Mouse (Mus musculus): ENCODE results near the gene March1. TPM values are rescaled to one million over a fixed set of nuclear protein-coding genes. Genes with fewer than 3 reads are reported as not detected.

March1 gene
- polyA plus RNA-seq, 1 experiment from 2014 or later, result 15.4 TPM

DNA sequence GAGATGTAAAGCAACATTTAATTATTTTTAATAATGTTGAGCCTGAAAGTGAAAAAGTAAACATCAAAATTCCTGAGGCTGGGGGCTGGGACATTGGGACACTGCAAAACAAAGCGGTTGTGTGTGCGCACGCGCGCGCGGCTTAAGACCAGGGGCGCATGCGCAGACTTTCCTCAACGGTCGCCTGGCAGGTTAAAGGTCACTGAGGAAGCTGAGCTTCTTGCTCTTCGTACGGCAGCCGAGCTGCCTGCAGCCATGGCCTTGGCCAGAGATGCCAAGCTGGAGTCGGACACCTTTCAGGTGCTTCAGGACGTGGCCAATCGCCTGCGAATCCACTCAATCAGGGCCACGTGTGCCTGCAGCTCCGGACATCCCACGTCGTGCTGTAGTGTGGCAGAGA lies 893.8 kb downstream of the March1 start, which contains the start of gene Tktl2:
TSS of gene Tktl2 (plus strand) at position 220 of the 400 bp plus-strand sequence.
- ATAC-seq (ENCODE audit: low FRiP score), result no peak
- H3K4me2 ChIP-seq (replicated peaks), result no peak within 1 kb of the TSS
- 98% methylated on average over 22 of the region's 22 CpGs for WGBS
- H3K9ac ChIP-seq, result no peak within 1 kb of the TSS
- no peak within 1 kb of the TSS for H3K4me3 ChIP-seq
- no peaks in the 10 kb centered on the region for H3K27me3 ChIP-seq
- H3K36me3 ChIP-seq, result no peaks in the 10 kb centered on the region
- no peak within 1 kb of the TSS for H3K27ac ChIP-seq
- H3K4me1 ChIP-seq, result no peaks in the 10 kb centered on the region
- no peaks in the 10 kb centered on the region for H3K9me3 ChIP-seq (replicated peaks)

DNA sequence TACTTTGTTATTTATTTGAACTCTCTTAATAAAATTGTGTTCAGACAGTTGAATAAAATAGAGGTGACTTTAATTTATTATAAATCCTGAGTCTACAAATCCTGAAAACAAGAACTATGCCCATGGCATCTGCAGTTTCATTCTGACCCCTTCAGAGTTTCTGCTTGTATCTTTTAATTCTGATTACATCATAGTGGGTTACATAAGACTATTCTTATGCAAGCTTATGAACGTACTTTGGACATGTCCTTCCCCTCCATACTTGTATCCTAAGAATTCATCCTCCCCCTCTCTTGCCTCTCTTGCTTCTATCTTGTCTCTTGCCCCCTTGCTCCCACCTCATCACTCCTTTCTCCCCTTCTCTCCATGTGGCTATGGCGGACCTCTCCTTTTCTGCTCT lies 901.4 kb downstream of the March1 start:
- H3K4me1 ChIP-seq, result no peaks in the 10 kb centered on the region
- no peaks in the 10 kb centered on the region for H3K36me3 ChIP-seq
- H3K9me3 ChIP-seq (replicated peaks), result no peaks in the 10 kb centered on the region
- WGBS, result 81% methylated on average over 2 of the region's 2 CpGs
- H3K9ac ChIP-seq, result no peak overlapping the region
- ATAC-seq (ENCODE audit: low FRiP score), result no peak
- H3K27ac ChIP-seq, result no peak overlapping the region
- H3K27me3 ChIP-seq, result no peaks in the 10 kb centered on the region
- H3K4me2 ChIP-seq (replicated peaks), result no peak overlapping the region
- no peak overlapping the region for H3K4me3 ChIP-seq

- H3K27ac ChIP-seq, result no peak overlapping the region
- H3K9ac ChIP-seq, result no peak overlapping the region
- no peaks in the 10 kb centered on the region for H3K9me3 ChIP-seq (replicated peaks)
- H3K4me1 ChIP-seq, result no peaks in the 10 kb centered on the region
- no peak overlapping the region for H3K4me3 ChIP-seq
- H3K36me3 ChIP-seq, result no peaks in the 10 kb centered on the region
- H3K4me2 ChIP-seq (replicated peaks), result no peak overlapping the region
- ATAC-seq (ENCODE audit: low FRiP score), result no peak
- H3K27me3 ChIP-seq, result no peaks in the 10 kb centered on the region
These were observed 902.9 kb downstream of the March1 start for GRCm38 (mm10) chr8:66520576-66520975.
